Mouse (Mus musculus): ENCODE data around the gene Cxcr4.

DNA sequence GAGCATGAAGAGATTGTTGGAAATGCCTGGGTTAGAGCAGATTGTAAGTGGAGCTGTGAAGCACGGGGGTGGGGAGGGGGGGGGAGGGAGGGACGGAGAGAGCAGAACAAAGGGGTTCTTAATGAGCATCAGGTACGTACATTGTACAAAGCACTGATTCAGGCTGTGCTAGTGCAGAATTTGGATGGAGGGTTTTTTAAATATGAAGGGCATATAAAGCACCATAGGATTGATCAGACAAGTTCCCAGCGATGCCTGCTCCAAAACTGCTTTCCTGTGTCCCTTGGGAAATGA lies 31.4 kb upstream of the Cxcr4 start:
- TF ChIP-seq POLR2A (IDR thresholded peaks at IDR 0.05; ENCODE audit: borderline replicate concordance, extremely low read depth, insufficient read depth, insufficient read length, poor library complexity, severe bottlenecking), result no peak
- TF ChIP-seq CTCF (IDR thresholded peaks at IDR 0.05; ENCODE audit: borderline replicate concordance, extremely low read depth, insufficient read depth, insufficient read length), result no peak
